Mouse (Mus musculus) gonadal fat pad, adult 2 months (tissue): ENCODE results near the gene Irak3. TPM values are rescaled to one million over a fixed set of nuclear protein-coding genes. Genes with fewer than 3 reads are reported as not detected.

Source experiments
- DNase-seq: peaks from one replicate; pipeline ENCODE4 v3.0.0-alpha.2; 2012; ENCODE audit warnings: low read depth
- polyA plus RNA-seq: library from polyadenylated mRNA; depleted of rRNA; stranded (reverse); fragments of >200 nt; gene quantifications from 2 replicates; pipeline ENCODE4 v1.2.3, GENCODE M21; 2012

Gene Irak3
- polyA plus RNA-seq, 1 experiment = 5.4 TPM

DNA sequence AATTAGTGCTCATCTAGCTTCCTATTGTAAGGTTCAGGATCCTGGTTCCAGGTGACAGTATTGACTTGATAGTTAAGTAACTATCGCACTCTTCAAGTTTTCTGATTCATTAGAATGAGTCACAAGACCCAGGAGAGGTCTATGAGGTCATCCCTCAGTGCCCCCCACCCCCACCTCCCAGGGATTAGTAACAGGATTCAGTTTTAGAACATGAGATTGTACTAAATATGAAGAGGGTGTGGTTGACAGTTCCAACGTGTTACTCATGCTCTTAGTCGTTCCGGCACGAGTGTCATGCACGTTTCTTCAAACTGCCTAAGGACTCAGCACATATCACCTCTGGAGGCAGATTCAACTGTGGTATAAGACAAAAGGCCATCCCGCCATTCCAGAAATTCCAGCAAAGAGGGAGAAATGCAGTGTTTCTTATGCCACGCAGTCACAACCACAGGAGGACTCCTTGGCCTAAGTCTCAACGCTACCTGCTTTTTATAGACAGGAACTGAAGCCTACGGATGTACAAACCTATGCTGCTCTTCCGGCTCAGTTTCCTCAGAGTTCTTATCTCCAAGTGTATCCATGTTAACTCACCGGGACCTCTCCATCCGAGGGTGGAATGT is 2.8 kb upstream of the Irak3 start:
- DNase-seq = no peak

DNA sequence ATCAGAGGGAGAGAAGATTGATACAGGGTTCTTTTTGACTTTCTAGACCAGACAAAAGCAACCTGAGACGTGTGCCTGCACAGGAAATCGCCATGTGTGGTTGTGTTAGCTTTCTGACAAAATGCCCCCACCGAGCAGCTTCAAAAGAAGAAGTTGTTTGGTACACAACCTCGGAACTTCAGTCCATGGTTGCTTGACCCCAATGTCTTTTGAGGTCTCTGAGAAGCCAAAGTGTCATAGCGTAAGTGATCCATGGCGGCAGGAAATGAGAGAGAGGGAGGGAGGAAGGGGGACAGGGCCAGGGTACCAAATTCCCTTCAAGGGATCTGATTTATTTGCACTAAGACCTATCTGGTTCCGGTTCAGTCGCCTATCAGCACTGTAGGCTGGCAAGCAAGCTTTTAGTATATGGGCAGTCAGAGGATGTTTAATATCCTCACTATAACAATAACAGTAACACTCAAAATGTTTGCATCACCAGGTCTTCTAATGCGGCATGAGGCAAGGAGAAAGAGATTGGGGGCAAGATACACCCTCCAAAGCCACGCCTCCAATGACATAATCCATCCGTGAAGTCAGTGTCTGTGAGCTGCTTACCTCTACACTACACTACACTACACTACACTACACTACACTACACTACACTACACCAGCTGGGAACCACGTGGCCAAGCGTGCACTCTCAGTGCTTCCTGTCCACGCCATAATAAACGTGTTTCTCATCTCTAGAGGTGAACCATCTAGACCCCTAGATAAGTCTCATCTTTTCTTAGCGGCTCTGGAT is 729 bp upstream of the Irak3 start:
- no peak for DNase-seq

DNA sequence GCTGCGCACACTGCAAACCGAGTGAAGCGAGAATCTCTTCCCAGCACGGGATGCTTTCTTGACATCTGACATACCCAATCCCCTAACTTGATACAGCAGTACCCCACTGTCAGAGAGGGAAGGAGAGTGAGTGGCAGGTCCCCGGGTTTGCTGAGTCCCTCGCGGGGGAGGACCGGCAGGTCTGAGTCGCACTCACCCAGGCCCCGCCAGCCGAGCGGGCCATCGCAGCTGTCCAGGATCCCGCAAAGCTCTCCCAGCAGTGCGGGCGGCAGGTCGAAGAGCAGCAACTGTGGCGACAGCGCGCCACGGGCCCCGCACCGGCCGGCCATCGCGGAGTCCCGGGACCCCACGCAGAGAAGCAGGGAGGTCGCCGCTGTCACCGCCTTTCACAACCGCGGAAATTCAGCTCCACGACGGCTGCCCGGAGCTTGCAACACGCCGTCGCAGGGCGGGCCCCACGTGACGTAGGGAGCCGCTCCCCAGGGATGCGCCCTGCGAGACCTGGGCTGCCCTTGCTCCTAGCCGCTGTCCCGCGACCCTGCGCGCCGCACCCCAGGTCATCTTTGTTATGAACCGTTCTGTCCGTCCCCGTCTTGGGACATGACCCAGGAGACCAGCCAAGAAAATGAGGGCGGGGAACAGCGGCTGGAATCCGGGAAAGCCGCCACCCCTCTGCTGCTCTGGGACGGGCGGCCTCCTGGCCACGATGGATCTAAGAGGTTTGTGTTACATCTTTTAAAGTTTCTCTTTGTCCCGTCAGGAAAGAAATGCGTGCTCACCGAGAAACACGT is 604 bp downstream of the Irak3 start, which contains the start of gene Tmbim4:
Gene Tmbim4, plus strand, starts transcription at position 460 of the 791 bp plus-strand sequence.
- DNase-seq = no peak

DNA sequence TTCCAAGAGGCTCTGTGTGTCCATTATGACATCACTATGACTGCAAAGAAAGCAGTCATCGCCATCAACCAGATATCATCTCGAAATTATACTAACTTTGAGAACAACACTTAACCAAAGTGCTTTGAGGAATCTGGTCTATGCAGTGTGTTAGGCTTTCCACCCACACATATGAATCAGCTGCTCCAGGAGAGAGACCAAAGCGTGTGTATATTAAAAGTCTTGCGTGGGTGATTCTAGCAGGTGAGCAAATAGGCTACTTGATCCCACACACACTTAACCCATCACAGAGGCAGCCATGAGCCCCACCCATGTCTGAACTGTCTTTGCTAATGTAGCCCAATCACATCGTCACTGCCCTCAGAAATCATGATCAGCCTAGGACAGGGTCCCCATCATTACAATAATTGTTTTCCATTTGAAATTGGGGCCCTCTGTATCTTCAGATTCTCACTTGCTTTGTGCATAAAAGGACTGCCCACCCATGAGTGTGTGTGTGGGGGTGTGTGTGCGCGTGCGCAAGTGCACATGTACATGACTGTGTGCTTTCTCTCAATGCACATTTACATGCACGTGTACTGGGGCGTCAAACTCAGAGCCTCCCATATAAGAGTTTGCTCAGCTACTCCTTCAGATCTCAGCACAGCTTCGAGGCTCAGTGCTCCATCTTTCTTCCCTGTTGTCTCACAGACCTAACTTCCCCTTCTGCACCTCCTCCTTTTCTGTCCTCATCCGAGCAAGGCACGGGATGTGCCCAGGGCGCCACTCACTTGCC is 4.7 kb downstream of the Irak3 start:
- no peak for DNase-seq

DNA sequence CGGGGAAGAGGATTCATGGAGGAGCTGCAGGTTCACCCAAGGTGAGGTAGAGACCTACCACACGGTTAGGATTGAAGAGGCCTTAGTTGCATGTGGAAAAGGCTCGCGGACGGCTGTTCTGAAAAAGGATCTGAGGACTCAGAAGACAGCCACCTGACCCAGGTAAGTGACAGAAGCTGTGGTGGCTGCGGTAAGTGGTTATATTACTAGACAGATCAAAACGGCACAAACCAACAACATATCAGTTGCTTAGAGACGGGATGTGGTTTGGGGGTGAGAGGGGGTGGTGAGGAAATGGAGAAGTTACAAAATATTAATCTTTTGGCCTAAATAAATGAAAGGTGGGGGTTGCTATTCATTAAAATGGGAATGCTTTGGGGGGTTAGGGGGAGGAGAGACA is 8.7 kb downstream of the Irak3 start:
- DNase-seq = no peak

DNA sequence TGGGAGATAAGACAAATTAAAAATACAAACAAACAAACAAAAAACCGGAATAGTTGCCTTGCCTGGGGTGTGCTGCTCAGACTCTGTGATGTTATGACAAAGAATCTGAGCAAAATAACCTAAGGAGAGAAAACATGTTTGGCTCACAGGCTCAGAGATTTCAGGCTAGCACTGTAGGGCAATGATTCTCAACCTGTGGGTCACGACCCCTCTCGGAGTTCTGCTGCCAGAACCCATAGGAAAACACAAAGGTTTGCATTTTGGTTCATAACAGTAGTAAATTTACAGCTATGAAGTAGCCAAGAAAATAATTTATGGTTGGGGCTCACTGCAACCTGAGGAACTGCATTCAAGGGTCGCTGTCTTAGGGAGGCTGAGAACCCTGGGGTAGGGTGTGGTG is 9.7 kb downstream of the Irak3 start:
- DNase-seq = no peak

DNA sequence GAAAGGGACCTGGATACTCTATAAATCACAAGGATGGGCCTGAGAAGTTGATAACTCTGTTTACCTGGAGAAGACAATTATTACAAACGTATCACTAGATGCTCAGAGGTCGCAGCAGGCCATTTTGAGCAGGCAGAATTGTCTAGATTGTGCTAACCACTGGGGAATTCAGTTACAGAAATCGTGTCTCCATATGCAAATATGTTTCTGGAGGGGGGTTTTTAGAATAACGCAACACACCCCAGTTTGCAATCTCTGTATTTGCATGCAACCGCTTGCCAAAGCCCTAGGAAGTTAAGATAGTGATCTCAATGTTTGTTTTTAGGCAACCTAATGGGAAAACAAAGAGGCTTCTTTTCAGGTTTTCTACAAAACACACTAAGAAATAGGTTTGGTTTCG is 10.8 kb downstream of the Irak3 start:
- no peak for DNase-seq

DNA sequence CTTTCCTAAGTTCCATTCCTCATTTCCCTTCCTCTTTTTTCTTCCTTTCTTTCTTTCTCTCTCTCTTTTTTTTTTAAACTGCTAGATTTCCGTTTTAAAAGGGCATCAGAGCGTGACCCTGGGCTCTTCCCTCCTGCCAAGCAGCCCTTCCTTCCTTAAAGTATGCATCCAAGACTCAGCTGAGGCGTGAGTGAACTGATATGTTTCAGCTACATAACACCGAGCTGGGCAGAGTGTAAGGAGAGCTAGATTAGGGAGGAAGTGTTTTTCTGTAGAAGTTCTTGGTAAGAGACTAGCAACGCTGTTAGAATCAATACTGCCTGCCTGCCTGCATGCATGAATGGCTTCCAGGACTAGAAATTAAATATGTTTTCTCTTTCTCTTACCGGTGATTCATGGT is 12.1 kb downstream of the Irak3 start:
- no peak for DNase-seq

DNA sequence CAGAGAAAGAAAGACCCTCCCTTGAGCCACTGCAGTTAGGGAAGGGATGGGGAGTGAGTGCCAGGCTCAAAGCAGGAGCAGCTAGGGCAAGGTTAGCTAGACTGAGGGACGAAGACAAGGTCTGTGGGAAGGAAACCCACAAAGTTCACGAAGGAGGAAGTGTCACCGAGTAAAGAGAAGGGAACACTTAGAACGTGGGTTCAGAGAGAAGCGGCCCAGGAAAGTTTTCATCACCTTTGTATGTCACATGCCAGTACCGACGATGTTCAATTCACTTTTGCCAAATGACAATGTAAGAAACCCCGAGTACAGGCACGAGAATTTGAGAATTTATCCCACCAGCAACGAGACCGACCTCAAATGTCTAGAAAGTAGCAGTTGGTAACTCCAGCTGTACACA is 12.7 kb downstream of the Irak3 start:
- DNase-seq = no peak

DNA sequence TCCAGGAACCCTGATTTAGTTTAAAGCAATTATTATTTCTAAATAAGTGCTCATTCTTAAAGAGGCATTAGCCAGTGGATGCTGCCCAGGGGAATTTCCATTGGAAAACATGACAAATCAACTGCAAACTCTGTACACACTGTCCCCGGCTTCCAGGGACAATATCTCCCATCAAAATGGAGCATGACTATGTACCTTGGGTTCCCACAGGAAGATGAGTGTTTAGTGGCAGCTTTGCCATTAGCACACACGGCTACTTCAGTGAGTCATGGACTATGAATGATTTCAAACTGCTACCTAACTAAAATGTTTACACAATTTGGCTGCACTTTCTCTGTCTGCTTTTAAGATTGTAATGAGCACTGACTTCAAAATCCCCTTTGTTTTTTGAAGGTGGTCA is 13.4 kb downstream of the Irak3 start:
- DNase-seq = no peak

DNA sequence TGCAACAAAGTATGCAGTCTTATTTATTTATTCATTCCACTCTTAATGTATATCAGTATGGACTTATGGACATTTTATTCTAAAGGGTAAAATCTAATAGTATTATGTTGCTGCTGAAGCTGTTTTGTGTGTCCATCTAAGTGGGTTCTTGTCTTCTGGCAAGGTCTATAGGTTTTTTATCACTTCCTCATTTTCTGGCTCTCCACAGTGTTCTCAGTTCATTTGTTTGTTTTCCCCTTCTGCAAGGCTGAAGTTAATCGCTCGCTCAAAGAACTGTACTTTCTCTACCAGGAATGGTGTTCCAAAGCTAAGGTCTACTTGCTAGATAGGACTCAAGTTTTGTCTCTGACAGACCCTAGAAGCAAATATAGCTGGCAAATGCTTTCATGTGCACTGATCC is 18.6 kb downstream of the Irak3 start:
- no peak for DNase-seq

DNA sequence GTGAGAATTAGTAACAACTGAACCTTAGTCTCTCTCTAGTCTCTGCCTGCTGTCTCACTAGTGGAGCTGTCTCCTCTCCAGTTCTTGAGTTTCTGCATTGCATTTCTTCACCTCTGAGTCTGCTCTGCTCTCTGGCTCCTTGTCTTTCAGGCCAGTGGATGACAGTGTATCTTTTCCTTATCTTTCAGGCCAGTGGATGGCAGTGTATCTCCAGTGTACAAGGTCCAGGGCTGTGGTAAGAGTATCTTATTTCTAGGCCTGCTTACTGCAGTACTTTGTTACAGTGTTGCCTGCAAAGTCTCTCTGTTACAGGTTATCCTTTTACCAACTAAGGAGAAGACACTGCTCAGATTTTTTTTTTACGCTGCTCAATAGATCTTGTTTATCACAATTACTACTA is 19.0 kb downstream of the Irak3 start:
- no peak for DNase-seq

DNA sequence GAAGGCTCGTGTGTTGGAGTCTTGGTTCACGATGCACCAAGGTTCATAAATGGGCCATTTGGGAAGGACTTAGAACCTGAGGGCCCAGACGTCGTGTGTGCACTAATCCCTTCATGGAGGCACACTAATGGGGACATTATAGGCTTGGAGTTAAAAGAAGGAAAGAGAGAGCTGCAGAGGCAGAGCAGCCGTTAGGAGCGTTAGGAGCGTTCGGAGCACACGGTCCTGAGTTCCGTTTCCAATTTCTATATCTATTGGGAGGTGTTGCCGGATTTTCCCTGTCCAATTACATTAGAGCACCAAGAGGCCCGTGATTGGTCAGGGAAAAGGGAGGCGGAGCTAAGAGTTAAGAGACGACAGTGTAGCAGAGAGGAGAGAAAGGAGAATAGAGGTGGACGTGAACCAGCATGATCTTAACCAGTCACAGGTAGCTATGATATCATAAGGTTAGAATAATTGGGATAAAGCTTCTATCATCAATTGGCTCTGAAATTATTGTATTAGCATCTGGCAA is 27.7 kb downstream of the Irak3 start:
- DNase-seq = no peak

DNA sequence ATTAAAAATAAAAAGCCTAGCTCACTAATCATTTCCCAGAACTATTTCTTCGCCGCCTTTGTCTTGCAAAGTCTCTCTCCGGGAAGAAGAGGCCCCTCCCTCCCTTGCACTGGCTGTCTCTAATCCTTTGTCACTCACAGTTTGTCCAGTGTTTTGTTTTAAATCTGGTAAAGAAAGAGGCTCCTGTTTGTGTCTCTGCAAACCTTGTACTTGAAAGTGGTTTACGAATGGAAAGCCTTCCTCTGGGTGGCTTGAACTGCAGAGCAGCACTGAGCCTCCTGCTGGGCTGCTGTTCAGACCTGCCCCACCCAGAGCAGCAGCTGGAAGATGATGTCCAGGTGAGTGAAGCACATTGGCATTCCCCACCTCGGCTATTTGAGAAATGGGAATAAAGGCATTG is 30.6 kb downstream of the Irak3 start:
- DNase-seq = no peak

DNA sequence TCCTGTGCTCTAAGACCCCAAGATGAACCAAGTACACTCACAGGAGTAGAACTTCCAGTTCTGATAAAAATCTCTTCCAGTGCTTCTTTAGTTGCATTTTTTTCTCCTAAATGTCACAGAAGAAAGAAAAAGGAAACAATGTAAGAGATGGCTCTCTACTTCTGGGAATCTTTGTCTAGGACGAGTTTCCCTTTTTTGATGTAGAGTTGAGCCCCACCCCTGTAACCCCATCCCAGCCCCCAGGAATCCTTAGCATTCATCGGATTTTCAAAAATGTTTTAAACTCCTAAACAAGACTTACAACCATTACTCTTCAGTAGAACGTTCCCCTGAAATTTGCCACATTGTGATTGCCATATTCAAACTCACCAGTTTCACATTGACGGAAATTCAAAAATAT is 31.7 kb downstream of the Irak3 start:
- no peak for DNase-seq

DNA sequence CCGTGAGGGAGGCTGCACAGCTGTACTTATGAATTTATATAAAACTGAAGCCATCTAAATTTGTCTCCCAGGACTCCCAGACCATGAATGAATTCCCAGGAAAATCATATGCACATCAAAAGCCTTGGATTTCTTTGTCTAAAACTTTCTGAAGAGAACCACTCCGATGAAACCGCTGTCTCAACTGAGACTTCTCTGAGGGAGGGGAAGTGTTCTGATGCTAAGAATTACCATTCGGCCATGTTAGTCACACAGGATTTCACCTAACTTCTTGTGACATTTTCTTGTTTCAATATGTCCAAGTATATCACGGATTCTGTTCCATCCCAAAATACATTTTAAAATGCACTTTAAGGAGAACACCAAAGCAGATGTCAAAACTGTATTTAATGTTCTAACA is 32.1 kb downstream of the Irak3 start:
- DNase-seq = no peak

DNA sequence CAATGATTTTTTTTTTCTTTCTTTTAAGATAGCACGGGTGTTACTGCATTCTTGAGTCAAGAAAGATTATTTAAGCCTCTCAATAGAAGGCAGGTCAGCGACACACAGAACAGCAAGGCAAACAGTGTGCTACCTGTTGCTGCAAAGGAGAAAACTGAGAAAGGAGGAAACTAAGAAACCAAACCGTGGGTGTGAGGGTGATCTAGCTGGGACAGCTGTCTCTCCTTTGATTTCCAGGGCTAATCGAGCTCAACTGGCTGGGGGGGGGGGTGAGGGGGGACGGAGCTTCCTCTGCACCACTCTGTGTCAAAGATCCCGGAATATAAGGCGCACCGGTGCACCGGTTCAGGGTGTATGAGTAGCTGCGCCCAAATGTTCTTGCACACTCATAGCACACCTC is 32.9 kb downstream of the Irak3 start:
- DNase-seq = no peak

DNA sequence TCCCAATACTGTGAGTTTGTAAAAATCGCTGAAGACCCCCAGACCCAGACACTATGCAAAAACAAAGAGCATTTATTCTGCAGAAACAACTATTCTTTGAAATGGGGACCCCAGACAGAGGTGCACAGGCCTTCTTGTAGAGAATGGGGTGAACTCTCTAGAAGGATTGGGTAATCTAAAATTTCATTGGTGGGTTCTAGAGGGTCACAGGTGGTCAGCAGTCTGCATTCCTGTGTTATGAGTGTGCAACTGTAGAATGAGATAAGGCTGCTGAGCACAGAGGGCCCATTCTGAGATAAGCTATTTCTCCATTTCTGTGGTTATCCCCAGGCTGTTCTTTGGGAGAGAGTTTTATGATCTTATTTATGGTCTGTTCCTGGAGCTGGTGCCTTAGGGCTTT is 33.9 kb downstream of the Irak3 start:
- DNase-seq = no peak

DNA sequence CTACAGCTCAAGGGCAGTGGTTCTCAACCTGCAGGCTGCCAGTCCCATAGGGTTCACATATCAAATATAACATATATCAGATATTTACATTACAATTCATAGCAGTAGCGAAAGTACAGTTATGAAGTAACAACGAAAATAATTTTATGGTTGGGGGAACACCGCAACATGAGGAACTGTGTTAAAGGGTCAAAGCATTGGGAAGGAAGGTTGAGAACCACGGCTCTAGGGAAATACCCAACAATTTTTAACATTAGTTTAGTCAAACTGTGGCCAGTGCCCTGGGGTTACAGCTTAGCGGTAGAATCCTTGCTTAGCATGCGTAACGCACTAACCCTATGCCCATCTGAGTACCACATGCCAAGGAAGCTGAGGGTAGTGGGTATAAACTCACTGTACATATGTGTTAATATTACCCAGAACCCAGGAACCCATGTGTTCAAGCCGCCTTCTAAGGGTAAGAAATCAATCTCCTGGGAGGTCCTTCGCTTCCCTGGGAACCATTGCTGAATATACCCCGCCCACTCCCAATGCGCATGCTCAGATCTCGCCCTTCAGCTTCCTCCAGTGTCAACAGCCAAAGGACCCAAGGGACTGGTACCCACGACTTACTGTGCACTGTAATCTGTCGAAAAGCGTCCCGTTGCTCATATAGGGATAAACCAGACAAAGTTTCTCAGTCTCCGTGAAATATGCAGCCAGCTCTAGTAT is 36.0 kb downstream of the Irak3 start:
- DNase-seq = no peak

DNA sequence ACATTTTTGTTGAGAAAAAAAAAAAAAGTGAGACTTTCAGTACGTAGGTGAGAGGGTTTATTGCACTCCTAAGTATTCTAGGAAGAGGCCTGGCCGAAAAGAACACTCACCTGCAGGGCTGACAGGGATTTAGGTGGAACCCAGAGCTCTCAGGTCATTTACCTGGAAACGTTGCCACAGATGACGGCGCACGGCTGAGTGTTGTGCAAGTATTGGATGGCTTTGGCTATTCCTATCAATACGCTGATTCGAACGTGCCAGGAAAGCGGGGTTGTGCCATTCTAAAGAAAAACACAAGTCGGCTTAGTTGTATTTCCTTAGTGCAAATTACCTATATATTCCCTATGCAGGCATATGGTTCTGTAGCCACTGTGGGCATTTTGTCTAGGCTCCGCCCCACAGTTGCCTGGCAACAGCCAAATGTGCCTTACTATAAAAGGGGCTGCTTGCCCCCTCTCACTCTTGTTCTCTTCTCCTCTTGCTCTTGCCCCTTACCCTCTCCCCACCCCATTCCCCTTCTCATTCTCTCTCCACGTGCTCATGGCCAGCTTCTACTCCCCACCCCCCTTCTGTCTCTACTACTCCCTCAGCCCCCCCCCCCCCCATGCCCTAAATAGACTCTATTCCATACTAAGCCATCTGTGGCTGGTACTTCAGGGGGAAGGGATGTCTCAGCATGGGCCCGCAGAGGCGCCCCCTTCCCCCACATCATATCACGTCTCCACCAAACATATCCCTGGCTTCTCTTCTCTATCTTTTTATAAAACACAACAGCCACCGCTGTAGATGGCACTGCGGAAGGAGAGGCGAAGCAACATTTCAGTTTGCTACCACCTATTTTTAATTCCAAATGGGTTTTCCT is 36.8 kb downstream of the Irak3 start:
- peak; percentile 26 for DNase-seq
